Mouse (Mus musculus) MEL (cell line): ENCODE results near the gene Slc35d1. TPM values are rescaled to one million over a fixed set of nuclear protein-coding genes. Genes with fewer than 3 reads are reported as not detected.

Experiments
- DNase-seq: peaks from one replicate; pipeline ENCODE4 v3.0.0; 2011; ENCODE audit warnings: low read depth, low spot score
- H3K27ac ChIP-seq: 2 replicates; pipeline ENCODE4 v1.5.1; 2012; ENCODE audit warnings: low read depth, mild to moderate bottlenecking, control low read depth, low read length, moderate library complexity; ENCODE audit not compliant: control insufficient read depth
- H3K27me3 ChIP-seq, 2 experiments: fragments of 150-350 bp in 1 of 2; sonication (generic) in 1 of 2; 2 replicates each; pipeline ENCODE4 v1.6.1; 2012; ENCODE audit warnings: low read length in 2 of 2, mild to moderate bottlenecking in 2 of 2, improper control_type of control experiment in 1 of 2, moderate library complexity in 1 of 2; ENCODE audit not compliant: insufficient read depth in 2 of 2, control insufficient read depth in 1 of 2
- H3K36me3 ChIP-seq, 2 experiments: 2 replicates each; pipeline ENCODE4 v1.6.1; 2012 to 2014; ENCODE audit warnings: low read length in 2 of 2, improper control_type of control experiment in 1 of 2, inconsistent platforms in 1 of 2, mild to moderate bottlenecking in 1 of 2; ENCODE audit not compliant: insufficient read depth in 2 of 2, control insufficient read depth in 1 of 2
- H3K4me1 ChIP-seq, 2 experiments: fragments of 150-350 bp in 1 of 2; sonication (generic) in 1 of 2; 2 replicates each; pipeline ENCODE4 v1.6.1; 2012; ENCODE audit warnings: low read length in 2 of 2, improper control_type of control experiment in 1 of 2, mild to moderate bottlenecking in 1 of 2; ENCODE audit not compliant: insufficient read depth in 2 of 2, control insufficient read depth in 1 of 2
- H3K4me3 ChIP-seq, 2 experiments: fragments of 150-350 bp in 1 of 2; sonication (generic) in 1 of 2; 2 replicates each; pipeline ENCODE4 v1.5.1; 2012; ENCODE audit warnings: low read depth in 2 of 2, low read length in 2 of 2, mild to moderate bottlenecking in 2 of 2, moderate library complexity in 2 of 2, control low read depth in 1 of 2, improper control_type of control experiment in 1 of 2; ENCODE audit not compliant: control insufficient read depth in 1 of 2, insufficient read depth in 1 of 2
- H3K79me2 ChIP-seq: 2 replicates; pipeline ENCODE4 v1.6.1; 2012; ENCODE audit warnings: mild to moderate bottlenecking, low read length, moderate library complexity; ENCODE audit not compliant: control insufficient read depth, poor library complexity, insufficient read depth
- H3K9ac ChIP-seq: 2 replicates; pipeline ENCODE4 v1.6.1; 2012; ENCODE audit warnings: low read depth, mild to moderate bottlenecking, control low read depth, low read length, moderate library complexity; ENCODE audit not compliant: control insufficient read depth, poor library complexity, severe bottlenecking
- H3K9me3 ChIP-seq: fragments of 150-350 bp; sonication (generic); replicated peaks from 2 replicates; pipeline ENCODE4 v1.6.1; 2012; ENCODE audit warnings: mild to moderate bottlenecking, low read length, improper control_type of control experiment, moderate library complexity; ENCODE audit not compliant: insufficient read depth
- CHD2 ChIP-seq: IDR thresholded peaks from 2 replicates; pipeline ENCODE4 v1.6.1; 2011; ENCODE audit warnings: low read length, improper control_type of control experiment
- E2F4 ChIP-seq: IDR thresholded peaks from 2 replicates; pipeline ENCODE4 v1.6.1; 2011; ENCODE audit warnings: low read depth, low read length, improper control_type of control experiment, borderline replicate concordance
- ELF1 ChIP-seq: IDR thresholded peaks from 2 replicates; pipeline ENCODE4 v1.6.1; 2014; ENCODE audit warnings: low read depth, mild to moderate bottlenecking, inconsistent platforms, low read length, improper control_type of control experiment, moderate library complexity
- ETS1 ChIP-seq: IDR thresholded peaks from 2 replicates; pipeline ENCODE4 v1.6.1; 2012; ENCODE audit warnings: low read depth, mild to moderate bottlenecking, inconsistent platforms, low read length, improper control_type of control experiment, moderate library complexity
- GABPA ChIP-seq: IDR thresholded peaks from 2 replicates; pipeline ENCODE4 v1.6.1; 2012; ENCODE audit warnings: low read depth, mild to moderate bottlenecking, inconsistent platforms, low read length, improper control_type of control experiment, moderate library complexity
- KAT2A ChIP-seq: conservative IDR thresholded peaks from 2 replicates; pipeline ENCODE4 v1.6.1; 2012; ENCODE audit warnings: low read depth, low read length, improper control_type of control experiment, inconsistent platforms
- MAFK ChIP-seq: IDR thresholded peaks from 2 replicates; pipeline ENCODE4 v1.6.1; 2011; ENCODE audit warnings: low read depth, mild to moderate bottlenecking, low read length, improper control_type of control experiment, borderline replicate concordance
- MAX ChIP-seq: IDR thresholded peaks from 2 replicates; pipeline ENCODE4 v1.6.1; 2011; ENCODE audit warnings: low read length, improper control_type of control experiment
- MAZ ChIP-seq: IDR thresholded peaks from 2 replicates; pipeline ENCODE4 v1.6.1; 2012; ENCODE audit warnings: low read depth, mild to moderate bottlenecking, inconsistent platforms, low read length, improper control_type of control experiment
- MXI1 ChIP-seq: IDR thresholded peaks from 2 replicates; pipeline ENCODE4 v1.6.1; 2011; ENCODE audit warnings: mild to moderate bottlenecking, low read depth, low read length, improper control_type of control experiment
- MYB ChIP-seq: IDR thresholded peaks from 2 replicates; pipeline ENCODE4 v1.6.1; 2011; ENCODE audit warnings: mild to moderate bottlenecking, low read depth, low read length, improper control_type of control experiment
- POLR2A ChIP-seq, 2 experiments: IDR thresholded peaks; 2 replicates each; pipeline ENCODE4 v1.6.1; 2011 to 2012; ENCODE audit warnings: low read length in 2 of 2, mild to moderate bottlenecking in 2 of 2, control low read depth in 1 of 2, improper control_type of control experiment in 1 of 2, low read depth in 1 of 2, moderate library complexity in 1 of 2; ENCODE audit not compliant: control insufficient read depth in 1 of 2, insufficient read depth in 1 of 2, poor library complexity in 1 of 2
- RCOR1 ChIP-seq: IDR thresholded peaks from 2 replicates; pipeline ENCODE4 v1.6.1; 2012; ENCODE audit warnings: low read depth, mild to moderate bottlenecking, inconsistent platforms, low read length, improper control_type of control experiment
- SIN3A ChIP-seq: IDR thresholded peaks from 2 replicates; pipeline ENCODE4 v1.6.1; 2012; ENCODE audit warnings: low read length, improper control_type of control experiment, inconsistent platforms
- TBP ChIP-seq: IDR thresholded peaks from 2 replicates; pipeline ENCODE4 v1.8.0; 2011; ENCODE audit warnings: low read depth, low read length, improper control_type of control experiment
- UBTF ChIP-seq: IDR thresholded peaks from 2 replicates; pipeline ENCODE4 v1.6.1; 2012; ENCODE audit warnings: low read depth, mild to moderate bottlenecking, inconsistent platforms, low read length, improper control_type of control experiment, moderate library complexity, borderline replicate concordance; ENCODE audit not compliant: insufficient read depth
- USF2 ChIP-seq, 2 experiments: IDR thresholded peaks; 2 replicates each; pipeline ENCODE4 v1.6.1; 2011 to 2012; ENCODE audit warnings: improper control_type of control experiment in 2 of 2, low read length in 2 of 2, borderline replicate concordance in 1 of 2, inconsistent platforms in 1 of 2, low read depth in 1 of 2, mild to moderate bottlenecking in 1 of 2; ENCODE audit not compliant: insufficient read depth in 1 of 2
- ZKSCAN1 ChIP-seq: IDR thresholded peaks from 2 replicates; pipeline ENCODE4 v1.6.1; 2012; ENCODE audit warnings: low read depth, mild to moderate bottlenecking, inconsistent platforms, low read length, improper control_type of control experiment, moderate library complexity
- ZMIZ1 ChIP-seq: IDR thresholded peaks from 2 replicates; pipeline ENCODE4 v1.6.1; 2012; ENCODE audit warnings: low read depth, mild to moderate bottlenecking, inconsistent platforms, low read length, improper control_type of control experiment, moderate library complexity
- polyA plus RNA-seq, 2 experiments: library from polyadenylated mRNA; stranded (reverse) in 1 of 2; unstranded in 1 of 2; fragments of >175 nt in 1 of 2; fragments of >200 nt in 1 of 2; gene quantifications; 2 replicates each; pipeline versions ENCODE4 v1.2.1 to v1.2.4; 2012; ENCODE audit warnings: low replicate concordance in 2 of 2, low read depth in 1 of 2; ENCODE audit not compliant: insufficient read length in 2 of 2, insufficient read depth in 1 of 2, missing spikeins in 1 of 2
- total RNA-seq: library from RNA; depleted of rRNA; stranded (reverse); fragments of 300-350 nt; gene quantifications from 2 replicates; pipeline ENCODE4 v1.2.3, GENCODE M21; 2012

The Slc35d1 gene
- total and polyA plus RNA-seq, 3 experiments = 5.0 to 33.7 (median 10.0) TPM

- no peak for DNase-seq
- H3K36me3 ChIP-seq = no peaks in the 10 kb centered on the region; a peak in 2 of 4 replicates
- no peaks in the 10 kb centered on the region for H3K27me3 ChIP-seq
- no peaks in the 10 kb centered on the region for H3K4me1 ChIP-seq
- no peak overlapping the region for H3K27ac ChIP-seq
- no peaks in the 10 kb centered on the region for H3K79me2 ChIP-seq
- no peaks in the 10 kb centered on the region for H3K9me3 ChIP-seq
- no peak overlapping the region for H3K4me3 ChIP-seq
- no peak for TF ChIP-seq GABPA
- no peak for TF ChIP-seq KAT2A
- TF ChIP-seq ELF1 = no peak
- no peak for TF ChIP-seq MAFK
- no peak for TF ChIP-seq UBTF
- no peak for TF ChIP-seq SIN3A
- no peak for TF ChIP-seq MAZ
- TF ChIP-seq CHD2 = no peak
- TF ChIP-seq MAX = no peak
- H3K9ac ChIP-seq = no peak overlapping the region
These were observed 15.9 kb downstream of the Slc35d1 start for GRCm38 (mm10) chr4:103199086-103199485.

DNA sequence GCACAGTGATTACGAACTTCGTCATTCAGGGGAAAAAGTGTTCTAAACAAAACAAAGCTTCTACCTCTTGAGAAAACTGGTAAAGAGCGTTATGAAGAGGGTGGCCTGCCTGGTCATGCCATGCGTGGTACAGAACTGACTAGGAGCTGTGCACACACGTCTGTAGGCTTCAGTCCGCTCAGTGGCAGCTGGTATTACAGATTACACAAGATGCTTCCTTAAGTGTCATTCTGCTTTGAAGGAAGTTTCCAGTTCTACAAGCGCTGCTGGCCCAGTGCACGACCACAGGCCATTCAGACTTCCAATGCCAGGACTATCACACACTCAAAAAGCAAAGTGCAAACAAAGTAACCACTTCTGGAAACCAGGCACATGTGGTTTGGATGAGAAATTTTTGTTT, 17.6 kb downstream of the Slc35d1 start:
- Histone ChIP-seq H3K9me3 (no peaks in the 10 kb centered on the region), H3K4me3 (no peak overlapping the region), H3K27ac (no peak overlapping the region), H3K27me3 (no peaks in the 10 kb centered on the region), H3K36me3 (no peaks in the 10 kb centered on the region; a peak in 2 of 4 replicates), H3K4me1 (no peaks in the 10 kb centered on the region), H3K79me2 (no peaks in the 10 kb centered on the region), H3K9ac (no peak overlapping the region)
- TF ChIP-seq MAFK (no peak), MAZ (no peak), RCOR1 (no peak), POLR2A (IDR thresholded peaks at IDR 0.05; ENCODE audit: control insufficient read depth in 1 of 2, insufficient read depth in 1 of 2, low read depth in 1 of 2, low read length in 2 of 2, poor library complexity in 1 of 2) (no peak), USF2 (IDR thresholded peaks at IDR 0.05; ENCODE audit: borderline replicate concordance in 1 of 2, insufficient read depth in 1 of 2, low read depth in 1 of 2, low read length in 2 of 2) (no peak), E2F4 (no peak), ZMIZ1 (no peak), MXI1 (no peak), TBP (no peak), GABPA (no peak), ZKSCAN1 (no peak), ETS1 (no peak), MYB (no peak)
- no peak for DNase-seq
